Mouse (Mus musculus): Measurements from ENCODE around the gene Vpreb3. TPM values are rescaled to one million over a fixed set of nuclear protein-coding genes. Genes with fewer than 3 reads are reported as not detected.

Gene Vpreb3
- polyA plus RNA-seq (2014; fragmentation: Illumina TruSeq; extraction: RNeasy Lipid Tissue Mini Kit (QIAGEN cat#74804)): 3.6 TPM

GRCm38 (mm10) chr10:75942736-75943477 lies at the start of gene Vpreb3:
Gene Vpreb3, plus strand, starts transcription at chr10:75943057.

GRCm38 (mm10) chr10:75893089-75893750 lies 49.6 kb upstream of the Vpreb3 start, which contains the start of gene Derl3:
Gene Derl3, plus strand, starts transcription at chr10:75893413.

GRCm38 (mm10) chr10:75921026-75921725 lies 21.7 kb upstream of the Vpreb3 start, which contains the start of gene Smarcb1:
Gene Smarcb1, minus strand, starts transcription at chr10:75921617.

GRCm38 (mm10) chr10:75932891-75933290 lies 10.0 kb upstream of the Vpreb3 start, which contains the start of gene Chchd10:
Gene Chchd10, plus strand, starts transcription at chr10:75933130.

GRCm38 (mm10) chr10:75935680-75936541 lies 6.9 kb upstream of the Vpreb3 start, which contains the start of gene Mmp11:
Gene Mmp11, minus strand, starts transcription at chr10:75936496.

GRCm38 (mm10) chr10:75940520-75940919 lies 2.3 kb upstream of the Vpreb3 start, which contains the start of gene Gm867:
Gene Gm867, minus strand, starts transcription at chr10:75940672.

GRCm38 (mm10) chr10:75954381-75954811 lies 11.5 kb downstream of the Vpreb3 start, which contains the start of gene Gm5134:
Gene Gm5134, plus strand, starts transcription at chr10:75954514.

Other genes with a start within 250 kb of the Vpreb3 start
- gene Cabin1, start 178.7 kb upstream of the Vpreb3 start, polyA plus RNA-seq (2014; fragmentation: Illumina TruSeq; extraction: RNeasy Lipid Tissue Mini Kit (QIAGEN cat#74804)): 7.4 TPM
- 0.88 TPM for gene Ddt, start 169.6 kb upstream of the Vpreb3 start, polyA plus RNA-seq (2014; fragmentation: Illumina TruSeq; extraction: RNeasy Lipid Tissue Mini Kit (QIAGEN cat#74804))
- gene Gm20441, start 162.1 kb upstream of the Vpreb3 start, polyA plus RNA-seq (2014; fragmentation: Illumina TruSeq; extraction: RNeasy Lipid Tissue Mini Kit (QIAGEN cat#74804)): not detected
- 6.0 TPM for gene Gstt3, start 161.6 kb upstream of the Vpreb3 start, polyA plus RNA-seq (2014; fragmentation: Illumina TruSeq; extraction: RNeasy Lipid Tissue Mini Kit (QIAGEN cat#74804))
- gene Gstt1, start 144.5 kb upstream of the Vpreb3 start, polyA plus RNA-seq (2014; fragmentation: Illumina TruSeq; extraction: RNeasy Lipid Tissue Mini Kit (QIAGEN cat#74804)): 3.3 TPM
- gene Gstt4, start 120.5 kb upstream of the Vpreb3 start, polyA plus RNA-seq (2014; fragmentation: Illumina TruSeq; extraction: RNeasy Lipid Tissue Mini Kit (QIAGEN cat#74804)): not detected
- 2.9 TPM for gene Gstt2, start 105.6 kb upstream of the Vpreb3 start, polyA plus RNA-seq (2014; fragmentation: Illumina TruSeq; extraction: RNeasy Lipid Tissue Mini Kit (QIAGEN cat#74804))
- gene Mif, start 82.8 kb upstream of the Vpreb3 start, polyA plus RNA-seq (2014; fragmentation: Illumina TruSeq; extraction: RNeasy Lipid Tissue Mini Kit (QIAGEN cat#74804)): not detected
- not detected for gene Derl3, start 49.6 kb upstream of the Vpreb3 start, polyA plus RNA-seq (2014; fragmentation: Illumina TruSeq; extraction: RNeasy Lipid Tissue Mini Kit (QIAGEN cat#74804))
- 27.4 TPM for gene Smarcb1, start 21.4 kb upstream of the Vpreb3 start, polyA plus RNA-seq (2014; fragmentation: Illumina TruSeq; extraction: RNeasy Lipid Tissue Mini Kit (QIAGEN cat#74804))
- 19.5 TPM for gene Chchd10, start 9.9 kb upstream of the Vpreb3 start, polyA plus RNA-seq (2014; fragmentation: Illumina TruSeq; extraction: RNeasy Lipid Tissue Mini Kit (QIAGEN cat#74804))
- 19.8 TPM for gene Mmp11, start 6.6 kb upstream of the Vpreb3 start, polyA plus RNA-seq (2014; fragmentation: Illumina TruSeq; extraction: RNeasy Lipid Tissue Mini Kit (QIAGEN cat#74804))
- 1.8 TPM for gene Gm867, start 2.4 kb upstream of the Vpreb3 start, polyA plus RNA-seq (2014; fragmentation: Illumina TruSeq; extraction: RNeasy Lipid Tissue Mini Kit (QIAGEN cat#74804))
- gene Gm5134, start 11.5 kb downstream of the Vpreb3 start, polyA plus RNA-seq (2014; fragmentation: Illumina TruSeq; extraction: RNeasy Lipid Tissue Mini Kit (QIAGEN cat#74804)): 0.26 TPM
- gene Zfp280b, start 89.6 kb downstream of the Vpreb3 start, polyA plus RNA-seq (2014; fragmentation: Illumina TruSeq; extraction: RNeasy Lipid Tissue Mini Kit (QIAGEN cat#74804)): 39.1 TPM
- 1.8 TPM for gene Slc5a4b, start 167.9 kb downstream of the Vpreb3 start, polyA plus RNA-seq (2014; fragmentation: Illumina TruSeq; extraction: RNeasy Lipid Tissue Mini Kit (QIAGEN cat#74804))
- not detected for gene Slc5a4a, start 204.4 kb downstream of the Vpreb3 start, polyA plus RNA-seq (2014; fragmentation: Illumina TruSeq; extraction: RNeasy Lipid Tissue Mini Kit (QIAGEN cat#74804))

All from ovary, adult 10 weeks (tissue).